Comparison of ENCODE assay signal across 7 mouse cellular contexts in genomic region chr5:67846361-67847224, GRCm38 (mm10). TPM values are rescaled to one million over a fixed set of nuclear protein-coding genes. Genes with fewer than 3 reads are reported as not detected.
DNase-seq lines count a peak whose midpoint lies in the region; ATAC-seq and TF ChIP-seq lines count a peak whose summit lies in the region.

No protein-coding gene starts in this region.

- peak; percentile 55 to 64 for DNase-seq in cerebellum, postnatal 14 days
- peak; percentile 49 for DNase-seq in gastrocnemius, adult 18-20 months (ENCODE audit: low spot score)
- DNase-seq in hindbrain, postnatal 0 days (ENCODE audit: low spot score) = peak; percentile 68
- peak; percentile 52 to 65 for DNase-seq in left cerebral cortex, postnatal 25 days (ENCODE audit: low spot score in 2 of 2)
- peak; percentile 70 to 74 for DNase-seq in right cerebral cortex, postnatal 10 days (ENCODE audit: low spot score in 2 of 2)

- peak; percentile 34 for ATAC-seq in activated CD4-positive, CD25-positive, alpha-beta regulatory T cell, adult 4 months
- ATAC-seq in hindbrain, postnatal 0 days = peak; percentile 53; the same call in 1 of the 2 replicates
- ATAC-seq in megakaryocyte progenitor cell, adult 5-6 weeks (replicated peaks; ENCODE audit: poor library complexity) = peak; percentile 23

- peak overlapping the region; percentile 77 for H3K9ac ChIP-seq in hindbrain, postnatal 0 days (replicated peaks; ENCODE audit: low read length)

- H3K36me3 ChIP-seq in hindbrain, postnatal 0 days (ENCODE audit: insufficient read depth, low read length) = no peaks in the 10 kb centered on the region

- peak overlapping the region; percentile 93 for H3K27ac ChIP-seq in hindbrain, postnatal 0 days

- under 1% methylated on average over 38 of the region's 39 CpGs for WGBS in hindbrain, postnatal 0 days

- intact Hi-C loops in left cerebral cortex, postnatal 25 days (cut with DNase I) = loop anchor here (1.0 to 10.0 kb wide), 5 partner anchors 44 to 268 kb away; no protein-coding TSS in a partner anchor

- H3K27me3 ChIP-seq in hindbrain, postnatal 0 days (ENCODE audit: insufficient read depth, low read length) = no peaks in the 10 kb centered on the region

- peak overlapping the region; percentile 84 for H3K4me2 ChIP-seq in hindbrain, postnatal 0 days (ENCODE audit: low read depth, low read length)

- H3K4me1 ChIP-seq in hindbrain, postnatal 0 days (ENCODE audit: insufficient read depth, low read length) = peaks cover 18% of the 10 kb centered on the region

- H3K9me3 ChIP-seq in hindbrain, postnatal 0 days (ENCODE audit: low read length) = no peaks in the 10 kb centered on the region

- TF ChIP-seq CTCF in hindbrain, postnatal 0 days (IDR thresholded peaks at IDR 0.05; ENCODE audit: low read depth) = peak; percentile 28; the same call in 1 of the 2 replicates

- peak overlapping the region; percentile 81 for H3K4me3 ChIP-seq in hindbrain, postnatal 0 days (ENCODE audit: low read length)

RNA-seq across cellular contexts. Expression of gene Atp8a1, which starts 0.6 kb away (rescaled TPM):
- polyA plus RNA-seq in activated CD4-positive, CD25-positive, alpha-beta regulatory T cell, adult 4 months (2017; shearing (Covaris generic)) = 1 to 10 TPM; 7.2 to 9.1 TPM
- 10 to 100 TPM; 60.4 to 75.3 TPM for total RNA-seq in gastrocnemius, adult 18-20 months (2021)
- total RNA-seq in hindbrain, postnatal 0 days (2014; rRNA removed) = 78.2 and 125 TPM in 2 replicates
- polyA plus RNA-seq in hindbrain, postnatal 0 days (2015; fragmentation: Nextera tagmentation; extraction: Ambion mirVana) = 37.8 and 41.1 TPM in 2 replicates
- total RNA-seq in left cerebral cortex, postnatal 25 days (2021) = 100 to 1,000 TPM; 161 to 177 TPM
- 47.8 and 66.9 TPM in 2 replicates for total RNA-seq in megakaryocyte progenitor cell, adult 5-6 weeks (2015)
- 32.0 and 37.8 TPM in 2 replicates for total RNA-seq in megakaryocyte progenitor cell, adult 5-6 weeks (2017)

Comparison
In these comparisons a context has a peak if more than half of its experiments do, and no peak if none do; other contexts are left out.
1. Peak in every context shown above with its lines: DNase-seq, ATAC-seq, H3K4me3 ChIP-seq and H3K27ac ChIP-seq.